Mouse (Mus musculus) stomach, postnatal 0 days (tissue): ENCODE data around the gene Bsg. TPM values are rescaled to one million over a fixed set of nuclear protein-coding genes. Genes with fewer than 3 reads are reported as not detected.

Experiments
- ATAC-seq: fragments of 200-750 bp; cut with Nextera tagmentation; 2 replicates; pipeline ENCODE4 v1.8.0; 2017; ENCODE audit not compliant: low FRiP score, low TSS enrichment
- DNase-seq: peaks from one replicate; pipeline ENCODE4 v3.0.0-alpha.2; 2016; ENCODE audit warnings: low spot score
- H3K27ac ChIP-seq: fragments of 300-500 bp; sonication (generic); replicated peaks from 2 replicates; pipeline ENCODE4 v1.5.1; 2014; ENCODE audit warnings: mild to moderate bottlenecking, control low read depth
- H3K27me3 ChIP-seq: fragments of 300-500 bp; sonication (generic); 2 replicates; pipeline ENCODE4 v1.6.1; 2014; ENCODE audit warnings: low read length; ENCODE audit not compliant: control insufficient read depth, insufficient read depth
- H3K36me3 ChIP-seq: fragments of 300-500 bp; sonication (generic); 2 replicates; pipeline ENCODE4 v1.6.1; 2014; ENCODE audit warnings: low read length, mixed read lengths; ENCODE audit not compliant: control insufficient read depth, insufficient read depth
- H3K4me1 ChIP-seq: fragments of 300-500 bp; sonication (generic); replicated peaks from 2 replicates; pipeline ENCODE4 v1.6.1; 2014; ENCODE audit warnings: antibody characterized with exemption; ENCODE audit not compliant: control insufficient read depth, insufficient read depth
- H3K4me2 ChIP-seq: fragments of 300-500 bp; sonication (generic); replicated peaks from 2 replicates; pipeline ENCODE4 v1.6.1; 2014; ENCODE audit warnings: low read depth, mild to moderate bottlenecking, control low read depth, moderate library complexity
- H3K4me3 ChIP-seq: fragments of 300-500 bp; sonication (generic); 2 replicates; pipeline ENCODE4 v1.5.1; 2014; ENCODE audit warnings: low read depth, low read length, control low read depth
- H3K9ac ChIP-seq: fragments of 300-500 bp; sonication (generic); 2 replicates; pipeline ENCODE4 v1.6.1; 2014; ENCODE audit warnings: mild to moderate bottlenecking, low read length, control low read depth, mixed read lengths
- H3K9me3 ChIP-seq: fragments of 300-500 bp; sonication (generic); 2 replicates; pipeline ENCODE4 v1.6.1; 2016; ENCODE audit warnings: low read length; ENCODE audit not compliant: control insufficient read depth
- CTCF ChIP-seq: IDR thresholded peaks from 2 replicates; pipeline ENCODE4 v1.5.1; 2016; ENCODE audit warnings: antibody characterized with exemption, low read depth, mild to moderate bottlenecking, moderate library complexity
- EP300 ChIP-seq: optimal IDR thresholded peaks from 2 replicates; pipeline ENCODE3; 2016; ENCODE audit warnings: antibody characterized with exemption
- WGBS: fragments of 180-500 bp; shearing (Covaris S2); extraction: QIAGEN DNeasy Blood & Tissue Kit; methylation state at CpG from one replicate; pipeline ENCODE4 v1.1.7; 2014; 5-methylcytosine and 5-hydroxymethylcytosine counted together
- polyA plus RNA-seq: library from polyadenylated mRNA; unstranded; fragments of >200 nt; fragmentation: Nextera tagmentation; extraction: Ambion mirVana; gene quantifications from 2 replicates; pipeline ENCODE4 v1.2.1, GENCODE M21; 2015

Gene Bsg
- polyA plus RNA-seq, 1 experiment from 2014 or later: 1,012 TPM

- H3K27me3 ChIP-seq: no peaks in the 10 kb centered on the region
- ATAC-seq: no peak
- no peak overlapping the region for H3K4me3 ChIP-seq
- 95% methylated on average over 1 of the region's 1 CpGs for WGBS
- H3K4me1 ChIP-seq: no peaks in the 10 kb centered on the region
- no peak overlapping the region for H3K9ac ChIP-seq
- no peak overlapping the region for H3K27ac ChIP-seq
- no peak overlapping the region for H3K4me2 ChIP-seq
- H3K36me3 ChIP-seq: peaks cover 14% of the 10 kb centered on the region
- DNase-seq: no peak
- H3K9me3 ChIP-seq: no peaks in the 10 kb centered on the region
- TF ChIP-seq EP300 (no peak), CTCF (peak; percentile 65)
Observed at GRCm38 (mm10) chr10:79732500-79732899, 28.2 kb downstream of the Bsg start.

DNA sequence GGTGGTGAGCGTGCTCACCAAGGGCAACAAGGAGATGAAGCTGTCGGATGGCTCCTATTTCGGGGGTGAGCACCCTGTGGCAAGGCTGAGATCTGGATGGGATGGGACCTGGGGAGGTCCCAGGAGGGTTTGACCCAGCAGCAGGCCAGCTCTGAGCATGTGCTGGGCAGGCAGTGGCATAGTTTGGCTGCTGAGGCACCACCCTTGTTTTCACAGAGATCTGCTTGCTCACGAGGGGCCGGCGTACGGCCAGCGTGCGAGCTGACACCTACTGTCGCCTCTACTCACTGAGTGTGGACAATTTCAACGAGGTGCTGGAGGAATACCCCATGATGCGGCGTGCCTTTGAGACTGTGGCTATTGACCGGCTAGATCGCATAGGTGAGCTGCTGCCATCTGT, 29.6 kb downstream of the Bsg start:
- no peak overlapping the region for H3K9ac ChIP-seq
- H3K27me3 ChIP-seq: no peaks in the 10 kb centered on the region
- H3K4me2 ChIP-seq: no peak overlapping the region
- ATAC-seq (no peak), DNase-seq (no peak)
- H3K36me3 ChIP-seq: peaks cover 26% of the 10 kb centered on the region
- no peak for TF ChIP-seq EP300
- TF ChIP-seq CTCF: no peak
- H3K27ac ChIP-seq: no peak overlapping the region
- H3K4me3 ChIP-seq: no peak overlapping the region
- WGBS: 95% methylated on average over 15 of the region's 15 CpGs
- H3K4me1 ChIP-seq: no peaks in the 10 kb centered on the region
- H3K9me3 ChIP-seq: no peaks in the 10 kb centered on the region

- ATAC-seq: 0 out of 2 replicates have a peak, but pooled peaks have one; percentile 10
- peaks cover 41% of the 10 kb centered on the region for H3K36me3 ChIP-seq
- no peak overlapping the region for H3K4me2 ChIP-seq
- no peak overlapping the region for H3K4me3 ChIP-seq
- H3K9ac ChIP-seq: no peak overlapping the region
- H3K27me3 ChIP-seq: no peaks in the 10 kb centered on the region
- peak; percentile 62 for DNase-seq
- TF ChIP-seq CTCF (peak; percentile 31), EP300 (no peak)
- no peaks in the 10 kb centered on the region for H3K4me1 ChIP-seq
- no peaks in the 10 kb centered on the region; the same call in 1 of the 2 replicates for H3K9me3 ChIP-seq
- 39% methylated on average over 33 of the region's 52 CpGs for whole genome bisulfite sequencing
- no peak overlapping the region for H3K27ac ChIP-seq
Observed at GRCm38 (mm10) chr10:79735361-79735760, 31.1 kb downstream of the Bsg start.

GRCm38 (mm10) chr10:79736706-79737105, 32.4 kb downstream of the Bsg start:
- Histone ChIP-seq H3K27ac (no peak overlapping the region), H3K4me1 (no peaks in the 10 kb centered on the region), H3K9ac (no peak overlapping the region), H3K4me2 (no peak overlapping the region), H3K36me3 (peaks cover 49% of the 10 kb centered on the region), H3K9me3 (no peaks in the 10 kb centered on the region; the same call in 1 of the 2 replicates), H3K27me3 (no peaks in the 10 kb centered on the region), H3K4me3 (no peak overlapping the region)
- DNase-seq (no peak), ATAC-seq (no peak)
- 86% methylated on average over 14 of the region's 14 CpGs for whole genome bisulfite sequencing
- TF ChIP-seq CTCF (no peak), EP300 (no peak)

- Histone ChIP-seq H3K4me2 (no peak overlapping the region), H3K36me3 (peaks cover 49% of the 10 kb centered on the region), H3K9me3 (no peaks in the 10 kb centered on the region; the same call in 1 of the 2 replicates), H3K27ac (no peak overlapping the region), H3K9ac (no peak overlapping the region), H3K27me3 (no peaks in the 10 kb centered on the region), H3K4me1 (no peaks in the 10 kb centered on the region), H3K4me3 (no peak overlapping the region)
- DNase-seq (peak; percentile 41), ATAC-seq (no peak)
- TF ChIP-seq EP300 (no peak), CTCF (peak; percentile 63)
- WGBS: 93% methylated on average over 10 of the region's 10 CpGs
Observed at GRCm38 (mm10) chr10:79738259-79738658, 34.0 kb downstream of the Bsg start.

DNA sequence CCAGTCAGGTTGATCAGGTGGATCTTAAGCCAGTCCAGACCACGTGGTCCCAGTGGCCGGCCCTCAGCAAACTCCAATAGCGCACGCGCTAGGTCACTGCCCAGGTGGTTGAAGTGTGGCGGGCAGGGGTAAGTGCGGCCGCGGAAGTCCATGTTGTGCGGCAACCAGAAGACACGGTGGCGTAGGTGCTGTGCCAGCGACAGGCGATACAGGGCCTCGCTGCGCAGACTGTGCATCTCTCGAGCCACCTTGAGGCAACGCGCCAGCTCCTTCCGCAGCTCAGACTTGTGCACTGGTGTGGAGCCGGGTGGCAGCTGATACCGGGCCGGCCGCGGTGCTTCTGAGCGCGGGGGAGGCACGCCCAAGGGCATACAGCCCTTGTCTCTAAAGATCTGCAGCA, 34.9 kb downstream of the Bsg start:
- no peak for TF ChIP-seq CTCF
- no peak for TF ChIP-seq EP300
- peaks cover 47% of the 10 kb centered on the region for H3K36me3 ChIP-seq
- H3K4me2 ChIP-seq: no peak overlapping the region
- DNase-seq (no peak), ATAC-seq (no peak)
- H3K9me3 ChIP-seq: no peaks in the 10 kb centered on the region; the same call in 1 of the 2 replicates
- WGBS: 96% methylated on average over 28 of the region's 28 CpGs
- no peaks in the 10 kb centered on the region for H3K27me3 ChIP-seq
- H3K4me3 ChIP-seq: no peak overlapping the region
- no peaks in the 10 kb centered on the region for H3K4me1 ChIP-seq
- no peak overlapping the region for H3K9ac ChIP-seq
- H3K27ac ChIP-seq: no peak overlapping the region
